Mouse (Mus musculus) hindbrain, embryonic 16.5 days (tissue): ENCODE data around the gene Batf3. TPM values are rescaled to one million over a fixed set of nuclear protein-coding genes. Genes with fewer than 3 reads are reported as not detected.

Experiments used
- ATAC-seq: fragments of 200-750 bp; cut with Nextera tagmentation; 2 replicates; pipeline ENCODE4 v1.8.0; 2017; ENCODE audit warnings: moderate TSS enrichment, moderate library complexity
- H3K27ac ChIP-seq: fragments of 300-500 bp; sonication (generic); 2 replicates; pipeline ENCODE4 v1.5.1; 2014; ENCODE audit warnings: low read depth, mild to moderate bottlenecking, control low read depth, low read length, moderate library complexity
- H3K27me3 ChIP-seq: fragments of 300-500 bp; sonication (generic); replicated peaks from 2 replicates; pipeline ENCODE4 v1.6.1; 2014; ENCODE audit warnings: low read length; ENCODE audit not compliant: control insufficient read depth, insufficient read depth
- H3K36me3 ChIP-seq: fragments of 300-500 bp; sonication (generic); 2 replicates; pipeline ENCODE4 v1.6.1; 2014; ENCODE audit warnings: mild to moderate bottlenecking, low read length, moderate library complexity, mixed read lengths; ENCODE audit not compliant: control insufficient read depth, insufficient read depth
- H3K4me1 ChIP-seq: fragments of 300-500 bp; sonication (generic); 2 replicates; pipeline ENCODE4 v1.6.1; 2014; ENCODE audit warnings: low read depth, low read length; ENCODE audit not compliant: control insufficient read depth, insufficient read depth
- H3K4me2 ChIP-seq: fragments of 300-500 bp; sonication (generic); 2 replicates; pipeline ENCODE4 v1.6.1; 2014; ENCODE audit warnings: mild to moderate bottlenecking, low read length, control low read depth, moderate library complexity
- H3K4me3 ChIP-seq: fragments of 300-500 bp; sonication (generic); 2 replicates; pipeline ENCODE4 v1.5.1; 2014; ENCODE audit warnings: mild to moderate bottlenecking, low read length, control low read depth, moderate library complexity
- H3K9ac ChIP-seq: fragments of 300-500 bp; sonication (generic); 2 replicates; pipeline ENCODE4 v1.6.1; 2014; ENCODE audit warnings: low read depth, mild to moderate bottlenecking, control low read depth, low read length, moderate library complexity
- H3K9me3 ChIP-seq: fragments of 300-500 bp; sonication (generic); 2 replicates; pipeline ENCODE4 v1.6.1; 2014; ENCODE audit warnings: mild to moderate bottlenecking, low read length, moderate library complexity; ENCODE audit not compliant: control insufficient read depth
- WGBS: fragments of 180-500 bp; shearing (Covaris S2); extraction: QIAGEN DNeasy Blood & Tissue Kit; methylation state at CpG from one replicate; pipeline ENCODE4 v1.1.7; 2014; 5-methylcytosine and 5-hydroxymethylcytosine counted together
- polyA plus RNA-seq: library from polyadenylated mRNA; unstranded; fragments of >200 nt; fragmentation: Nextera tagmentation; extraction: Ambion mirVana; gene quantifications from 2 replicates; pipeline ENCODE4 v1.2.1, GENCODE M21; 2015

Batf3 gene
- polyA plus RNA-seq, 1 experiment from 2014 or later, result 3.9 TPM

GRCm38 (mm10) chr1:191083230-191083629 is 14.4 kb upstream of the Batf3 start:
- ATAC-seq, result no peak
- H3K4me2 ChIP-seq, result no peak overlapping the region
- WGBS, result 90% methylated on average over 8 of the region's 8 CpGs
- H3K27ac ChIP-seq, result no peak overlapping the region
- no peaks in the 10 kb centered on the region for H3K27me3 ChIP-seq
- no peaks in the 10 kb centered on the region for H3K4me1 ChIP-seq
- no peaks in the 10 kb centered on the region for H3K9me3 ChIP-seq
- no peaks in the 10 kb centered on the region for H3K36me3 ChIP-seq
- no peak overlapping the region for H3K9ac ChIP-seq
- H3K4me3 ChIP-seq, result no peak overlapping the region

- H3K27me3 ChIP-seq, result no peaks in the 10 kb centered on the region
- no peak overlapping the region for H3K9ac ChIP-seq
- no peak for ATAC-seq
- no peaks in the 10 kb centered on the region for H3K36me3 ChIP-seq
- 68% methylated on average over 5 of the region's 5 CpGs for WGBS
- H3K4me2 ChIP-seq, result no peak overlapping the region
- no peak overlapping the region for H3K4me3 ChIP-seq
- no peak overlapping the region for H3K27ac ChIP-seq
- H3K4me1 ChIP-seq, result no peaks in the 10 kb centered on the region
- no peaks in the 10 kb centered on the region for H3K9me3 ChIP-seq
Observed at GRCm38 (mm10) chr1:191084951-191085559, 12.6 kb upstream of the Batf3 start.

- no peak overlapping the region for H3K9ac ChIP-seq
- no peaks in the 10 kb centered on the region for H3K36me3 ChIP-seq
- H3K27me3 ChIP-seq, result no peaks in the 10 kb centered on the region
- 80% methylated on average over 12 of the region's 12 CpGs for WGBS
- H3K4me2 ChIP-seq, result no peak overlapping the region
- ATAC-seq, result no peak
- no peak overlapping the region for H3K4me3 ChIP-seq
- no peaks in the 10 kb centered on the region for H3K4me1 ChIP-seq
- no peak overlapping the region for H3K27ac ChIP-seq
- no peaks in the 10 kb centered on the region for H3K9me3 ChIP-seq
Observed at GRCm38 (mm10) chr1:191085597-191085996, 12.1 kb upstream of the Batf3 start.

- Histone ChIP-seq H3K4me1 (no peaks in the 10 kb centered on the region), H3K4me3 (no peak overlapping the region), H3K27me3 (no peaks in the 10 kb centered on the region), H3K4me2 (no peak overlapping the region), H3K9ac (no peak overlapping the region), H3K9me3 (no peaks in the 10 kb centered on the region), H3K27ac (no peak overlapping the region), H3K36me3 (no peaks in the 10 kb centered on the region)
- no peak for ATAC-seq
- 86% methylated on average over 7 of the region's 7 CpGs for WGBS
Observed at GRCm38 (mm10) chr1:191086304-191086878, 11.3 kb upstream of the Batf3 start.

- Histone ChIP-seq H3K27ac (no peak overlapping the region), H3K27me3 (no peaks in the 10 kb centered on the region), H3K36me3 (no peaks in the 10 kb centered on the region), H3K4me1 (no peaks in the 10 kb centered on the region), H3K9ac (no peak overlapping the region), H3K9me3 (no peaks in the 10 kb centered on the region), H3K4me3 (no peak overlapping the region), H3K4me2 (no peak overlapping the region)
- ATAC-seq, result no peak
- 72% methylated on average over 8 of the region's 8 CpGs for WGBS
Observed at GRCm38 (mm10) chr1:191086960-191087359, 10.7 kb upstream of the Batf3 start.

GRCm38 (mm10) chr1:191087955-191088354 is 9.7 kb upstream of the Batf3 start:
- no peaks in the 10 kb centered on the region for H3K27me3 ChIP-seq

GRCm38 (mm10) chr1:191089355-191089754 is 8.3 kb upstream of the Batf3 start:
- H3K4me1 ChIP-seq, result no peaks in the 10 kb centered on the region
- H3K9me3 ChIP-seq, result no peaks in the 10 kb centered on the region
- ATAC-seq, result no peak
- no peak overlapping the region for H3K27ac ChIP-seq
- 80% methylated on average over 6 of the region's 6 CpGs for WGBS
- no peak overlapping the region for H3K4me3 ChIP-seq
- no peak overlapping the region for H3K4me2 ChIP-seq
- no peaks in the 10 kb centered on the region for H3K27me3 ChIP-seq
- no peaks in the 10 kb centered on the region for H3K36me3 ChIP-seq
- H3K9ac ChIP-seq, result no peak overlapping the region

More at GRCm38 (mm10) chr1:191087955-191088354, 9.7 kb upstream of the Batf3 start:
- H3K27ac ChIP-seq, result no peak overlapping the region
- H3K9me3 ChIP-seq, result no peaks in the 10 kb centered on the region
- no peaks in the 10 kb centered on the region for H3K4me1 ChIP-seq
- H3K36me3 ChIP-seq, result no peaks in the 10 kb centered on the region
- no peak overlapping the region for H3K4me3 ChIP-seq
- H3K4me2 ChIP-seq, result no peak overlapping the region
- WGBS, result 88% methylated on average over 5 of the region's 5 CpGs
- H3K9ac ChIP-seq, result no peak overlapping the region
- ATAC-seq, result no peak

- 87% methylated on average over 8 of the region's 8 CpGs for WGBS
- Histone ChIP-seq H3K27ac (no peak overlapping the region), H3K36me3 (no peaks in the 10 kb centered on the region), H3K9me3 (no peaks in the 10 kb centered on the region), H3K27me3 (no peaks in the 10 kb centered on the region), H3K4me2 (no peak overlapping the region), H3K9ac (no peak overlapping the region), H3K4me1 (no peaks in the 10 kb centered on the region), H3K4me3 (no peak overlapping the region)
- ATAC-seq, result no peak
Observed at GRCm38 (mm10) chr1:191092050-191092449, 5.6 kb upstream of the Batf3 start.

- H3K4me3 ChIP-seq, result no peak overlapping the region
- WGBS, result 82% methylated on average over 5 of the region's 5 CpGs
- no peak for ATAC-seq
Observed at GRCm38 (mm10) chr1:191093578-191093977, 4.1 kb upstream of the Batf3 start.

More at GRCm38 (mm10) chr1:191093578-191093977, 4.1 kb upstream of the Batf3 start:
- Histone ChIP-seq H3K9ac (no peak overlapping the region), H3K36me3 (no peaks in the 10 kb centered on the region), H3K9me3 (no peaks in the 10 kb centered on the region), H3K4me2 (no peak overlapping the region), H3K4me1 (peaks cover 3% of the 10 kb centered on the region; the same call in 1 of the 2 replicates), H3K27ac (no peak overlapping the region), H3K27me3 (no peaks in the 10 kb centered on the region; the same call in 1 of the 2 replicates)
